Mouse (Mus musculus) R1 (cell line): ENCODE measurements at regions not wholly inside any gene's neighbourhood (a gene's known extent, or its start where the extent isn't known, plus 50 kb on each side); places are given as distances from the start of the nearest gene placed in this dataset.

Experiments
- DNase-seq: peaks from one replicate; pipeline ENCODE4 v3.0.0-alpha.2; 2018; ENCODE audit warnings: low read depth, low spot score

GRCm38 (mm10) chr1:17250723-17251122, 895.0 kb downstream of the Crisp4 start:
- DNase-seq, result peak; percentile 97

GRCm38 (mm10) chr1:17244186-17244585, 901.5 kb downstream of the Crisp4 start:
- DNase-seq, result peak; percentile 73

- peak; percentile 79 for DNase-seq
Observed at GRCm38 (mm10) chr1:17240291-17240690, 905.4 kb downstream of the Crisp4 start.
